Mouse (Mus musculus) midbrain, embryonic 16.5 days (tissue): ENCODE data around the gene Tmem43. TPM values are rescaled to one million over a fixed set of nuclear protein-coding genes. Genes with fewer than 3 reads are reported as not detected.

Experiments used
- ATAC-seq: fragments of 200-750 bp; cut with Nextera tagmentation; 2 replicates; pipeline ENCODE4 v1.8.0; 2017; ENCODE audit warnings: moderate TSS enrichment
- H3K27ac ChIP-seq: fragments of 300-500 bp; sonication (generic); 2 replicates; pipeline ENCODE4 v1.5.1; 2014; ENCODE audit warnings: mild to moderate bottlenecking, low read length, mixed read lengths
- H3K27me3 ChIP-seq: fragments of 300-500 bp; sonication (generic); 2 replicates; pipeline ENCODE4 v1.6.1; 2014; ENCODE audit warnings: low read depth, low read length, mixed read lengths; ENCODE audit not compliant: control insufficient read depth, insufficient read depth
- H3K36me3 ChIP-seq: fragments of 300-500 bp; sonication (generic); 2 replicates; pipeline ENCODE4 v1.6.1; 2014; ENCODE audit warnings: mild to moderate bottlenecking, low read length, moderate library complexity, mixed read lengths; ENCODE audit not compliant: control insufficient read depth, insufficient read depth
- H3K4me1 ChIP-seq: fragments of 300-500 bp; sonication (generic); 2 replicates; pipeline ENCODE4 v1.6.1; 2014; ENCODE audit warnings: mild to moderate bottlenecking, low read length, mixed read lengths; ENCODE audit not compliant: control insufficient read depth, insufficient read depth
- H3K4me2 ChIP-seq: fragments of 300-500 bp; sonication (generic); 2 replicates; pipeline ENCODE4 v1.6.1; 2014; ENCODE audit warnings: mild to moderate bottlenecking, low read length, mixed read lengths
- H3K4me3 ChIP-seq: fragments of 300-500 bp; sonication (generic); 2 replicates; pipeline ENCODE4 v1.5.1; 2014; ENCODE audit warnings: low read depth, mild to moderate bottlenecking, low read length, moderate library complexity, mixed read lengths
- H3K9ac ChIP-seq: fragments of 300-500 bp; sonication (generic); 2 replicates; pipeline ENCODE4 v1.6.1; 2014; ENCODE audit warnings: low read depth, low read length, mixed read lengths
- H3K9me3 ChIP-seq: fragments of 300-500 bp; sonication (generic); replicated peaks from 2 replicates; pipeline ENCODE4 v1.6.1; 2014; ENCODE audit warnings: mild to moderate bottlenecking, low read length, mixed read lengths; ENCODE audit not compliant: control insufficient read depth, poor library complexity, severe bottlenecking
- WGBS: fragments of 180-500 bp; shearing (Covaris S2); extraction: QIAGEN DNeasy Blood & Tissue Kit; methylation state at CpG from one replicate; pipeline ENCODE4 v1.1.7; 2014; 5-methylcytosine and 5-hydroxymethylcytosine counted together
- polyA plus RNA-seq: library from polyadenylated mRNA; unstranded; fragments of >200 nt; fragmentation: Nextera tagmentation; extraction: Ambion mirVana; gene quantifications from 2 replicates; pipeline ENCODE4 v1.2.1, GENCODE M21; 2015

Tmem43 gene
- polyA plus RNA-seq, 1 experiment from 2014 or later, result 61.7 TPM

- no peak for ATAC-seq
- 53% methylated on average over 3 of the region's 3 CpGs for WGBS
- H3K4me3 ChIP-seq, result no peak overlapping the region
Measured at GRCm38 (mm10) chr6:91535231-91535630, 61.7 kb downstream of the Tmem43 start.

GRCm38 (mm10) chr6:91536047-91536765 is 62.7 kb downstream of the Tmem43 start:
- Histone ChIP-seq H3K4me2 (no peak overlapping the region), H3K27ac (no peak overlapping the region), H3K4me1 (no peaks in the 10 kb centered on the region), H3K36me3 (no peaks in the 10 kb centered on the region), H3K27me3 (no peaks in the 10 kb centered on the region), H3K9ac (no peak overlapping the region), H3K4me3 (no peak overlapping the region), H3K9me3 (no peaks in the 10 kb centered on the region)
- WGBS, result 91% methylated on average over 11 of the region's 11 CpGs
- ATAC-seq, result no peak

More at GRCm38 (mm10) chr6:91535231-91535630, 61.7 kb downstream of the Tmem43 start:
- Histone ChIP-seq H3K9ac (no peak overlapping the region), H3K9me3 (no peaks in the 10 kb centered on the region), H3K4me1 (no peaks in the 10 kb centered on the region), H3K36me3 (no peaks in the 10 kb centered on the region), H3K27ac (no peak overlapping the region), H3K4me2 (no peak overlapping the region), H3K27me3 (no peaks in the 10 kb centered on the region)

Other genes starting within 250 kb of the Tmem43 start
- gene Wnt7a, start 62.3 kb upstream of the Tmem43 start, polyA plus RNA-seq, result 8.4 and 10.8 TPM in 2 replicates
- gene Chchd4, start 157 bp upstream of the Tmem43 start, polyA plus RNA-seq, result 41.1 and 43.8 TPM in 2 replicates
- gene Xpc, start 42.2 kb downstream of the Tmem43 start, polyA plus RNA-seq, result 18.6 and 20.4 TPM in 2 replicates
- 129 and 135 TPM in 2 replicates for gene Lsm3, start 42.2 kb downstream of the Tmem43 start, polyA plus RNA-seq
- 117 and 125 TPM in 2 replicates for gene Slc6a6, start 210.3 kb downstream of the Tmem43 start, polyA plus RNA-seq